Mouse (Mus musculus) urinary bladder, postnatal 0 days (tissue): ENCODE results near the gene Gm21663. TPM values are rescaled to one million over a fixed set of nuclear protein-coding genes. Genes with fewer than 3 reads are reported as not detected.

ENCODE experiments used
- polyA plus RNA-seq: library from polyadenylated mRNA; unstranded; fragments of >200 nt; fragmentation: Nextera tagmentation; extraction: Ambion mirVana; gene quantifications from 2 replicates; pipeline ENCODE4 v1.2.1, GENCODE M21; 2015

Gene Gm21663
- 0.16 and 0.18 TPM in 2 replicates for polyA plus RNA-seq

GRCm38 (mm10) chr5:25942281-25942680 is at the start of gene Gm21663:
Gene Gm21663 (minus strand): TSS chr5:25942381.

DNA sequence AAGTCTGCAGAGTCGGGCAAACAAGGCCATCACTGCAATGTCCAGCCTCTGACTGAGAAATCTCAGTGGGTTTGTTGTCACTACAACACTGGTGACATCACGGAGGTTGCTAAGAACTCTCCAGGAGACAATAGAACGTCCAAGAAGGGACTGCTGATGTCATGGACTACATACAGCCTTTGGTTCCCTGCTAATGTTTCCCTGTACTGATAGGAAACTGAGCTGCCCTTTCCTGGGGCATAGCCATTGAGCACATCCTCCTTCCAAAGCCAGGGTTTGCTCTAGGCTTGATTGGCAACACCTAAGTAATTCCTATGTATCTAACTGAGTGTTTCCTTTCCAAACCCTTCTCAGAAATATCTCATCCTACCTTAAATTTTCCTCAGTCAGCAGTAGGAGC is 46.4 kb upstream of the Gm21663 start, which contains the start of gene Gm21698:
Gene Gm21698 (minus strand): TSS at position 101 of the 400 bp plus-strand sequence.

GRCm38 (mm10) chr5:25972563-25972962 is 30.4 kb upstream of the Gm21663 start, which contains the start of gene Gm21680:
Gene Gm21680 (minus strand): TSS chr5:25972663.

DNA sequence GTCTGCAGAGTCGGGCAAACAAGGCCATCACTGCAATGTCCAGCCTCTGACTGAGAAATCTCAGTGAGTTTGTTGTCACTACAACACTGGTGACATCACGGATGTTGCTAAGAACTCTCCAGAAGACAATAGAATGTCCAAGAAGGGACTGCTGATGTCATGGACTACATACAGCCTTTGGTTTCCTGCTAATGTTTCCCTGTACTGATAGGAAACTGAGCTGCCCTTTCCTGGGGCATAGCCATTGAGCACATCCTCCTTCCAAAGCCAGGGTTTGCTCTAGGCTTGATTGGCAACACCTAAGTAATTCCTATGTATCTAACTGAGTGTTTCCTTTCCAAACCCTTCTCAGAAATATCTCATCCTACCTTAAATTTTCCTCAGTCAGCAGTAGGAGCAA is 12.1 kb upstream of the Gm21663 start, which contains the start of gene Gm21671:
Gene Gm21671 (minus strand): TSS at position 101 of the 400 bp plus-strand sequence.

Other genes with a start within 250 kb of the Gm21663 start
- 2.3 and 3.2 TPM in 2 replicates for gene Xrcc2, start 236.6 kb downstream of the Gm21663 start, polyA plus RNA-seq
- 4.6 and 9.3 TPM in 2 replicates for gene Actr3b, start 182.4 kb downstream of the Gm21663 start, polyA plus RNA-seq
- 0.11 and 0.23 TPM in 2 replicates for gene Gm21671, start 12.0 kb upstream of the Gm21663 start, polyA plus RNA-seq
- 0.06 and 0.25 TPM in 2 replicates for gene Gm21680, start 30.3 kb upstream of the Gm21663 start, polyA plus RNA-seq
- gene Gm21698, start 46.3 kb upstream of the Gm21663 start, polyA plus RNA-seq, result 0.12 and 0.31 TPM in 2 replicates
- 0.12 and 0.17 TPM in 2 replicates for gene Gm1979, start 62.4 kb upstream of the Gm21663 start, polyA plus RNA-seq
- 0.12 TPM in 1 of 2 replicates, not detected in the other for gene Gm5862, start 80.5 kb upstream of the Gm21663 start, polyA plus RNA-seq
- gene Speer4a, start 97.2 kb upstream of the Gm21663 start, polyA plus RNA-seq, result 0.13 and 0.42 TPM in 2 replicates
- gene Gm7347, start 116.2 kb upstream of the Gm21663 start, polyA plus RNA-seq, result 0.06 and 0.27 TPM in 2 replicates
- gene Gm10471, start 146.9 kb upstream of the Gm21663 start, polyA plus RNA-seq, result 0.06 and 0.10 TPM in 2 replicates
- gene 5031410I06Rik, start 163.0 kb upstream of the Gm21663 start, polyA plus RNA-seq, result 0.08 TPM in 1 of 2 replicates, not detected in the other
- 0.14 and 0.30 TPM in 2 replicates for gene Gm10220, start 179.0 kb upstream of the Gm21663 start, polyA plus RNA-seq